Mouse (Mus musculus) liver, embryonic 14.5 days (tissue): ENCODE data around the gene Txnrd3.

Source experiments
- CTCF ChIP-seq: IDR thresholded peaks from 2 replicates; pipeline ENCODE4 v1.5.1; 2016; ENCODE audit warnings: antibody characterized with exemption, low read depth, control low read depth
- EP300 ChIP-seq: IDR thresholded peaks from 2 replicates; pipeline ENCODE4 v1.6.1; 2016; ENCODE audit warnings: antibody characterized with exemption, low read depth

DNA sequence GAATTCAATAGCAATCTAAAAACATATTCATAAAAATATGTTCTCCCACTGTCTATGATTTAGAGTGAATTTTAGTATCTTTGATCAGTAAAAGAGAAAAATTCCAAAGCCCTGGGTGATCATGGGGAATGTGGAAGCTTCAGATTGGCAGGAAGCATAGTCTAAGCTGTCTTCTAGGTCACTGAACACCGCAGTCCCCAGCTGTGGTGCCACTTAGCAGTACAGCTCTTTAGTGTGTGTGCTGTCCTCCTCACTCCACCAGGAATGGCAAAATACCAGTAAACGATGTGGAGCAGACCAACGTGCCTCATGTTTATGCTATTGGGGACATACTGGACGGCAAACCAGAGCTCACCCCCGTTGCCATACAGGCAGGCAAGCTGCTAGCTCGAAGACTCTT, 25.8 kb downstream of the Txnrd3 start:
- TF ChIP-seq CTCF (no peak), EP300 (no peak)
